Mouse (Mus musculus) liver, adult 2 months (tissue): ENCODE results near the gene Yif1b.
A peak's percentile ranks its signal among the peaks of the same experiment; 100 is the strongest.

Experiments
- CTCF ChIP-seq: fragments of 200-500 bp; IDR thresholded peaks from 2 replicates; pipeline ENCODE4 v1.5.1; 2011; ENCODE audit warnings: low read depth, low read length, control low read depth
- POLR2A ChIP-seq: fragments of 200-500 bp; IDR thresholded peaks from 2 replicates; pipeline ENCODE4 v1.6.1; 2011; ENCODE audit warnings: low read length, control low read depth; ENCODE audit not compliant: insufficient read depth; ENCODE audit errors: extremely low read depth

GRCm38 (mm10) chr7:29244732-29245416, 6.7 kb downstream of the Yif1b start:
- TF ChIP-seq CTCF = peak; percentile 80
- no peak for TF ChIP-seq POLR2A
